Mouse (Mus musculus): ENCODE results near the gene Apof.
A peak's percentile ranks its signal among the peaks of the same experiment; 100 is the strongest.
"Not testable (repeated sequence)": the region's sequence is repeated elsewhere in the genome, so short reads cannot be mapped to it uniquely, and the experiment has no call there.

Apof gene

GRCm38 (mm10) chr10:128259946-128260345 lies 8.5 kb upstream of the Apof start:
- DNase-seq: no peak

GRCm38 (mm10) chr10:128260376-128260775 lies 8.1 kb upstream of the Apof start:
- not testable (repeated sequence) for DNase-seq

GRCm38 (mm10) chr10:128262300-128262699 lies 6.2 kb upstream of the Apof start:
- no peak for DNase-seq

GRCm38 (mm10) chr10:128263393-128264310 lies 4.8 kb upstream of the Apof start:
- no peak for DNase-seq

GRCm38 (mm10) chr10:128269206-128269910 lies 887 bp downstream of the Apof start:
- DNase-seq: no peak

- DNase-seq: peak; percentile 94 to 95
Measured at GRCm38 (mm10) chr10:128270287-128270841, 1.9 kb downstream of the Apof start, which contains the start of gene Stat2. Gene Stat2 (plus strand): TSS chr10:128270559.

- DNase-seq: no peak
Measured at GRCm38 (mm10) chr10:128270866-128271265, 2.4 kb downstream of the Apof start.

GRCm38 (mm10) chr10:128271883-128272282 lies 3.4 kb downstream of the Apof start:
- DNase-seq: no peak

- DNase-seq: not testable (repeated sequence)
Measured at GRCm38 (mm10) chr10:128272819-128273439, 4.5 kb downstream of the Apof start.

GRCm38 (mm10) chr10:128275374-128275773 lies 6.9 kb downstream of the Apof start:
- not testable (repeated sequence) for DNase-seq

GRCm38 (mm10) chr10:128278158-128278557 lies 9.7 kb downstream of the Apof start:
- no peak for DNase-seq

- DNase-seq: no peak
Measured at GRCm38 (mm10) chr10:128280943-128281342, 12.5 kb downstream of the Apof start.

GRCm38 (mm10) chr10:128281682-128282081 lies 13.2 kb downstream of the Apof start:
- DNase-seq: no peak

GRCm38 (mm10) chr10:128282886-128283450 lies 14.5 kb downstream of the Apof start:
- DNase-seq: no peak

GRCm38 (mm10) chr10:128283604-128284579 lies 15.4 kb downstream of the Apof start:
- peak in 1 of 2 experiments; percentile 19 for DNase-seq

GRCm38 (mm10) chr10:128290594-128290993 lies 22.1 kb downstream of the Apof start:
- DNase-seq: not testable (repeated sequence)

- no peak for DNase-seq
Measured at GRCm38 (mm10) chr10:128296370-128297090, 28.1 kb downstream of the Apof start.

GRCm38 (mm10) chr10:128297221-128297620 lies 28.8 kb downstream of the Apof start:
- DNase-seq: no peak

- DNase-seq: no peak
Measured at GRCm38 (mm10) chr10:128297622-128298021, 29.2 kb downstream of the Apof start.

GRCm38 (mm10) chr10:128298243-128298642 lies 29.8 kb downstream of the Apof start:
- DNase-seq: no peak
